Mouse (Mus musculus) lung, embryonic 14.5 days (tissue): ENCODE measurements at regions not wholly inside any gene's neighbourhood (a gene's known extent, or its start where the extent isn't known, plus 50 kb on each side); places are given as distances from the start of the nearest gene placed in this dataset.
A peak's percentile ranks its signal among the peaks of the same experiment; 100 is the strongest.

Experiments used
- ATAC-seq: fragments of 200-750 bp; cut with Nextera tagmentation; 2 replicates; pipeline ENCODE4 v1.8.0; 2017; ENCODE audit warnings: mild to moderate bottlenecking, moderate TSS enrichment, moderate library complexity; ENCODE audit not compliant: insufficient read depth
- DNase-seq: peaks from one replicate; pipeline ENCODE4 v3.0.0-alpha.2; 2015
- H3K27ac ChIP-seq: fragments of 300-500 bp; sonication (generic); 2 replicates; pipeline ENCODE4 v1.5.1; 2014; ENCODE audit warnings: low read depth, mild to moderate bottlenecking, moderate library complexity
- H3K27me3 ChIP-seq: fragments of 300-500 bp; sonication (generic); 2 replicates; pipeline ENCODE4 v1.6.1; 2014; ENCODE audit warnings: low read length, control low read depth; ENCODE audit not compliant: insufficient read depth
- H3K36me3 ChIP-seq: fragments of 300-500 bp; sonication (generic); 2 replicates; pipeline ENCODE4 v1.6.1; 2014; ENCODE audit warnings: control low read depth; ENCODE audit not compliant: insufficient read depth
- H3K4me1 ChIP-seq: fragments of 300-500 bp; sonication (generic); 2 replicates; pipeline ENCODE4 v1.6.1; 2014; ENCODE audit warnings: antibody characterized with exemption, control low read depth; ENCODE audit not compliant: insufficient read depth
- H3K4me2 ChIP-seq: fragments of 300-500 bp; sonication (generic); 2 replicates; pipeline ENCODE4 v1.6.1; 2014; ENCODE audit warnings: mild to moderate bottlenecking
- H3K4me3 ChIP-seq: fragments of 300-500 bp; sonication (generic); 2 replicates; pipeline ENCODE4 v1.5.1; 2014; ENCODE audit warnings: low read depth, low read length
- H3K9ac ChIP-seq: fragments of 300-500 bp; sonication (generic); 2 replicates; pipeline ENCODE4 v1.6.1; 2014
- H3K9me3 ChIP-seq: fragments of 300-500 bp; sonication (generic); 2 replicates; pipeline ENCODE4 v1.6.1; 2016; ENCODE audit warnings: low read depth, low read length, control low read depth
- CTCF ChIP-seq: IDR thresholded peaks from 2 replicates; pipeline ENCODE4 v1.5.1; 2016; ENCODE audit warnings: antibody characterized with exemption, low read depth
- WGBS: fragments of 180-500 bp; shearing (Covaris S2); extraction: QIAGEN DNeasy Blood & Tissue Kit; methylation state at CpG from one replicate; pipeline ENCODE4 v1.1.7; 2014; 5-methylcytosine and 5-hydroxymethylcytosine counted together

GRCm38 (mm10) chr3:134654051-134654450, 174.8 kb upstream of the Tacr3 start:
- TF ChIP-seq CTCF = peak; percentile 33
- H3K27me3 ChIP-seq = no peaks in the 10 kb centered on the region
- WGBS = 31% methylated on average over 4 of the region's 4 CpGs
- no peak overlapping the region for H3K4me3 ChIP-seq
- ATAC-seq (peak; percentile 65; the same call in 1 of the 2 replicates), DNase-seq (peak; percentile 65)
- no peaks in the 10 kb centered on the region for H3K9me3 ChIP-seq
- no peak overlapping the region for H3K27ac ChIP-seq
- H3K4me1 ChIP-seq = no peaks in the 10 kb centered on the region
- H3K9ac ChIP-seq = no peak overlapping the region
- H3K4me2 ChIP-seq = no peak overlapping the region
- H3K36me3 ChIP-seq = no peaks in the 10 kb centered on the region

GRCm38 (mm10) chr3:134694893-134695292, 133.9 kb upstream of the Tacr3 start:
- H3K9ac ChIP-seq = no peak overlapping the region
- no peak overlapping the region for H3K4me2 ChIP-seq
- no peak for TF ChIP-seq CTCF
- 88% methylated on average over 2 of the region's 2 CpGs for WGBS
- H3K27ac ChIP-seq = no peak overlapping the region
- no peaks in the 10 kb centered on the region for H3K36me3 ChIP-seq
- DNase-seq (no peak), ATAC-seq (no peak)
- H3K4me1 ChIP-seq = no peaks in the 10 kb centered on the region
- no peak overlapping the region for H3K4me3 ChIP-seq
- no peaks in the 10 kb centered on the region for H3K27me3 ChIP-seq
- no peaks in the 10 kb centered on the region for H3K9me3 ChIP-seq

- no peak for ATAC-seq
These were observed 110.2 kb upstream of the Tacr3 start for GRCm38 (mm10) chr3:134718620-134719019.

GRCm38 (mm10) chr3:134735684-134736083, 93.1 kb upstream of the Tacr3 start:
- Histone ChIP-seq H3K9me3 (no peaks in the 10 kb centered on the region), H3K4me1 (no peaks in the 10 kb centered on the region), H3K4me3 (no peak overlapping the region), H3K36me3 (no peaks in the 10 kb centered on the region), H3K9ac (no peak overlapping the region), H3K4me2 (no peak overlapping the region), H3K27ac (no peak overlapping the region), H3K27me3 (no peaks in the 10 kb centered on the region)
- TF ChIP-seq CTCF = no peak
- ATAC-seq (no peak), DNase-seq (no peak)
- WGBS = 76% methylated on average over 1 of the region's 1 CpGs

More at GRCm38 (mm10) chr3:134718620-134719019, 110.2 kb upstream of the Tacr3 start:
- H3K27ac ChIP-seq = no peak overlapping the region
- no peak overlapping the region for H3K4me3 ChIP-seq
- H3K27me3 ChIP-seq = no peaks in the 10 kb centered on the region
- peak; percentile 19 for DNase-seq
- H3K9me3 ChIP-seq = no peaks in the 10 kb centered on the region
- no peak overlapping the region for H3K9ac ChIP-seq
- no peaks in the 10 kb centered on the region for H3K4me1 ChIP-seq
- TF ChIP-seq CTCF = 0 out of 2 replicates have a peak, but pooled peaks have one; percentile 24
- H3K36me3 ChIP-seq = no peaks in the 10 kb centered on the region
- H3K4me2 ChIP-seq = no peak overlapping the region
- 18% methylated on average over 2 of the region's 2 CpGs for WGBS

GRCm38 (mm10) chr3:134761108-134761507, 67.7 kb upstream of the Tacr3 start:
- Histone ChIP-seq H3K4me3 (no peak overlapping the region), H3K9ac (no peak overlapping the region), H3K4me1 (no peaks in the 10 kb centered on the region), H3K27ac (no peak overlapping the region), H3K4me2 (no peak overlapping the region), H3K27me3 (no peaks in the 10 kb centered on the region), H3K36me3 (no peaks in the 10 kb centered on the region), H3K9me3 (no peaks in the 10 kb centered on the region)
- ATAC-seq = no peak
- no peak for TF ChIP-seq CTCF
- 95% methylated on average over 1 of the region's 1 CpGs for WGBS
- no peak for DNase-seq

- DNase-seq (no peak), ATAC-seq (no peak)
- H3K27ac ChIP-seq = no peak overlapping the region
- no peak overlapping the region for H3K4me2 ChIP-seq
- no peak overlapping the region for H3K9ac ChIP-seq
- no peaks in the 10 kb centered on the region for H3K27me3 ChIP-seq
- H3K36me3 ChIP-seq = no peaks in the 10 kb centered on the region
- H3K9me3 ChIP-seq = no peaks in the 10 kb centered on the region
- no peak for TF ChIP-seq CTCF
- WGBS = 72% methylated on average over 4 of the region's 4 CpGs
- H3K4me1 ChIP-seq = no peaks in the 10 kb centered on the region
- H3K4me3 ChIP-seq = no peak overlapping the region
These were observed 65.4 kb upstream of the Tacr3 start for GRCm38 (mm10) chr3:134763264-134763936.
